Mouse (Mus musculus): Measurements from ENCODE around the gene Sh3pxd2a. TPM values are rescaled to one million over a fixed set of nuclear protein-coding genes. Genes with fewer than 3 reads are reported as not detected.

Sh3pxd2a gene
- total and polyA plus RNA-seq, 3 experiments = 36.1 to 53.2 (median 52.3) TPM

DNA sequence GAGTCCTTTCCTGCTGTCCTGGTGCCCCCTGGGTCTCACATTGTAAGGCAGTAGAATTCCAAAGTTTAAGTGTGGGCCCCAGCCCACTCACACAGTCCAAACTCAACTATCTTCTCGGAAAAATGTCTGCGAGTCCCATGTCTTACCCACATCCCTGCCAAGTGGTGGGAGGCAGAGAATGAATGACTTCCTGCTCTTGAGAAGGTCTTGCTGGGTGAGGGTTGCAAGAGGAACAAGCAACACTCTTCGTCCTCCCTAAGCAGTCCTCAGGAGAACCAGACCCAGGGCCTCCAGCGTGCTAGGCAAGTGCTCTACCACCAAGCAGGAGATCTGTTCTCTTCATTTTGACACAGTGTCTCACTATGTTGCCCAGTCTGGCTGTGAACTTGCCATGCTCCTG, 222.0 kb downstream of the Sh3pxd2a start:
- intact Hi-C loops (cut with DNase I) = no loop called here

GRCm38 (mm10) chr19:47240957-47241356, 223.2 kb downstream of the Sh3pxd2a start:
- H3K4me1 ChIP-seq (ENCODE audit: control insufficient read depth, insufficient read depth, low read length) = no peaks in the 10 kb centered on the region
- intact Hi-C loops (cut with DNase I) = no loop called here
- TF ChIP-seq EP300 (IDR thresholded peaks at IDR 0.05; ENCODE audit: insufficient read depth, low read depth, low read length) (no peak), POLR2A (IDR thresholded peaks at IDR 0.05; ENCODE audit: insufficient read depth, low read depth, low read length) (no peak), CTCF (IDR thresholded peaks at IDR 0.05) (no peak)
- no peak for DNase-seq
- H3K9ac ChIP-seq (ENCODE audit: low read depth, low read length) = no peak overlapping the region
- H3K27ac ChIP-seq = no peak overlapping the region
- H3K36me3 ChIP-seq (ENCODE audit: control insufficient read depth, insufficient read depth, low read length) = no peaks in the 10 kb centered on the region
- no peaks in the 10 kb centered on the region for H3K27me3 ChIP-seq (ENCODE audit: control insufficient read depth, insufficient read depth, low read length)
- 58% methylated on average over 7 of the region's 7 CpGs for WGBS
- no peaks in the 10 kb centered on the region for H3K79me2 ChIP-seq (replicated peaks; ENCODE audit: control insufficient read depth, insufficient read depth, low read length)
- H3K4me3 ChIP-seq = no peak overlapping the region

More for the DNA sequence above, 222.0 kb downstream of the Sh3pxd2a start:
- no peak for TF ChIP-seq CTCF (IDR thresholded peaks at IDR 0.05)
- TF ChIP-seq EP300 (IDR thresholded peaks at IDR 0.05; ENCODE audit: insufficient read depth, low read depth, low read length) = no peak
- TF ChIP-seq POLR2A (IDR thresholded peaks at IDR 0.05; ENCODE audit: insufficient read depth, low read depth, low read length) = no peak
- no peak overlapping the region for H3K27ac ChIP-seq
- no peaks in the 10 kb centered on the region for H3K79me2 ChIP-seq (replicated peaks; ENCODE audit: control insufficient read depth, insufficient read depth, low read length)
- no peaks in the 10 kb centered on the region for H3K27me3 ChIP-seq (ENCODE audit: control insufficient read depth, insufficient read depth, low read length)
- DNase-seq = no peak
- H3K4me3 ChIP-seq = no peak overlapping the region
- H3K4me1 ChIP-seq (ENCODE audit: control insufficient read depth, insufficient read depth, low read length) = no peaks in the 10 kb centered on the region
- 62% methylated on average over 4 of the region's 4 CpGs for WGBS
- no peak overlapping the region for H3K9ac ChIP-seq (ENCODE audit: low read depth, low read length)
- H3K36me3 ChIP-seq (ENCODE audit: control insufficient read depth, insufficient read depth, low read length) = no peaks in the 10 kb centered on the region

DNA sequence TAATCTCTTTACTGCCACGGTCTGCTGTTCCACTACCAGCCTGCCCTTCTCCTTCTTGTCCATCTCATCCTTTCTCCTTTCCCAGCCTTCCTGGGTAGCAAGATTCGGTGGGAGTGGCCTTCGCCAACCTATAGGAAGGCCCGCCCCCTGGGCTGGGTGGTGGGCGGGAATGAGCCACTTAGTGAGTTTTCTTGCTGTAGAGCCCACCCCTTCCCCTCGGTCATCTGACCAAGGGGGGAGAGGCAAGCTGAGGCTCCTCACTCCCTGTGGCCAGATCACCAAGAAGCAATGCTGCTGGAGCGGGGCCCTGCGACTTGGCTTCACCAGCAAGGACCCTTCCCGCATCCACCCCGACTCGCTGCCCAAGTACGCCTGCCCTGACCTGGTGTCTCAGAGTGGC, 224.1 kb downstream of the Sh3pxd2a start:
- Histone ChIP-seq H3K4me1 (ENCODE audit: control insufficient read depth, insufficient read depth, low read length) (no peaks in the 10 kb centered on the region), H3K27ac (no peak overlapping the region), H3K9ac (ENCODE audit: low read depth, low read length) (no peak overlapping the region), H3K79me2 (replicated peaks; ENCODE audit: control insufficient read depth, insufficient read depth, low read length) (no peaks in the 10 kb centered on the region), H3K36me3 (ENCODE audit: control insufficient read depth, insufficient read depth, low read length) (no peaks in the 10 kb centered on the region), H3K27me3 (ENCODE audit: control insufficient read depth, insufficient read depth, low read length) (no peaks in the 10 kb centered on the region), H3K4me3 (no peak overlapping the region)
- TF ChIP-seq CTCF (IDR thresholded peaks at IDR 0.05) (no peak), POLR2A (IDR thresholded peaks at IDR 0.05; ENCODE audit: insufficient read depth, low read depth, low read length) (no peak), EP300 (IDR thresholded peaks at IDR 0.05; ENCODE audit: insufficient read depth, low read depth, low read length) (no peak)
- intact Hi-C loops (cut with DNase I) = no loop called here
- 26% methylated on average over 12 of the region's 12 CpGs for WGBS
- no peak for DNase-seq

GRCm38 (mm10) chr19:47233087-47233486, 231.1 kb downstream of the Sh3pxd2a start:
- 89% methylated on average over 3 of the region's 3 CpGs for WGBS
- Histone ChIP-seq H3K27me3 (ENCODE audit: control insufficient read depth, insufficient read depth, low read length) (no peaks in the 10 kb centered on the region), H3K27ac (no peak overlapping the region), H3K36me3 (ENCODE audit: control insufficient read depth, insufficient read depth, low read length) (no peaks in the 10 kb centered on the region), H3K4me3 (no peak overlapping the region), H3K79me2 (replicated peaks; ENCODE audit: control insufficient read depth, insufficient read depth, low read length) (no peaks in the 10 kb centered on the region), H3K4me1 (ENCODE audit: control insufficient read depth, insufficient read depth, low read length) (peaks cover 5% of the 10 kb centered on the region), H3K9ac (ENCODE audit: low read depth, low read length) (no peak overlapping the region)
- TF ChIP-seq CTCF (IDR thresholded peaks at IDR 0.05) = no peak
- no peak for TF ChIP-seq POLR2A (IDR thresholded peaks at IDR 0.05; ENCODE audit: insufficient read depth, low read depth, low read length)
- TF ChIP-seq EP300 (IDR thresholded peaks at IDR 0.05; ENCODE audit: insufficient read depth, low read depth, low read length) = no peak
- intact Hi-C loops (cut with DNase I) = no loop called here
- no peak for DNase-seq

DNA sequence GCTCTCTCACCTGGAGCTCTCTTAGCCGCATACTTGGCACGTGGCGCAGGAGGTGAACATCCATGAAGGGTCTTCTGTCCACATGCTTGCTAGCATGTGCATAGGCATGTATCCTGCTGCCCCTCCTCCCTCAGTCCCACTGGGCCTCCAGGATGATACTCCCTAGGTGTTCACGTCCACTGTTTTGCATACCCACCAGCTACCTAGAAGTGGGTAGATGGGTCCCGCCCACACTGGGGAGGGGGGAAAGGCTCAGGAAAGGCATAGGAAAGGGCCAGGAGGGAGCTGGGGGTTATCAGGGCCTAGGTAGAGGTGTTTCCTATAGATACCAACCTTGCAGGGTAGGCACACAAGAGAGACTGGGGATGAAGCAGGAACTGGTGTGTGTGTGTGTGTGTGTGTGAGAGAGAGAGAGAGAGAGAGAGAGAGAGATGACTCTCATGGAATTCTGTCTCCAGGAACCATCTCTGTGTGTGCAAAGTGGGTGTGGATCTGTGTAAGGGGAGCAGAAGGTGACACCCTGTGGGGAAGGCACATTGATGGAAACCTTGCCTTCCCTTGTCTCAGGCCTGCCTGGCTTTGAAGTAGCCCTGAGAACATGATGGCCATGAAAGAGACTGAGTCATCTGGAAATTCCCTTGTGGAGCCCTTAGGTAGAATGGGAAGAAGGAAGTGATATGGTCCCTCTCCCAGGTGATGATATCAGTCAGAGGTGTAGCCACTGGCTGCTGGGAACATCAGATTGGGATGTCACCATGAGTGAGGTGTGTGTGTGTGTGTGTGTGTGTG, 231.9 kb downstream of the Sh3pxd2a start:
- H3K27me3 ChIP-seq (ENCODE audit: control insufficient read depth, insufficient read depth, low read length) = no peaks in the 10 kb centered on the region
- WGBS = 89% methylated on average over 5 of the region's 5 CpGs
- H3K4me3 ChIP-seq = no peak overlapping the region
- DNase-seq = no peak
- intact Hi-C loops (cut with DNase I) = no loop called here
- H3K36me3 ChIP-seq (ENCODE audit: control insufficient read depth, insufficient read depth, low read length) = no peaks in the 10 kb centered on the region
- H3K4me1 ChIP-seq (ENCODE audit: control insufficient read depth, insufficient read depth, low read length) = peaks cover 5% of the 10 kb centered on the region
- H3K27ac ChIP-seq = no peak overlapping the region
- no peak overlapping the region for H3K9ac ChIP-seq (ENCODE audit: low read depth, low read length)
- TF ChIP-seq POLR2A (IDR thresholded peaks at IDR 0.05; ENCODE audit: insufficient read depth, low read depth, low read length) = no peak
- TF ChIP-seq EP300 (IDR thresholded peaks at IDR 0.05; ENCODE audit: insufficient read depth, low read depth, low read length) = no peak
- no peak for TF ChIP-seq CTCF (IDR thresholded peaks at IDR 0.05)
- no peaks in the 10 kb centered on the region for H3K79me2 ChIP-seq (replicated peaks; ENCODE audit: control insufficient read depth, insufficient read depth, low read length)

DNA sequence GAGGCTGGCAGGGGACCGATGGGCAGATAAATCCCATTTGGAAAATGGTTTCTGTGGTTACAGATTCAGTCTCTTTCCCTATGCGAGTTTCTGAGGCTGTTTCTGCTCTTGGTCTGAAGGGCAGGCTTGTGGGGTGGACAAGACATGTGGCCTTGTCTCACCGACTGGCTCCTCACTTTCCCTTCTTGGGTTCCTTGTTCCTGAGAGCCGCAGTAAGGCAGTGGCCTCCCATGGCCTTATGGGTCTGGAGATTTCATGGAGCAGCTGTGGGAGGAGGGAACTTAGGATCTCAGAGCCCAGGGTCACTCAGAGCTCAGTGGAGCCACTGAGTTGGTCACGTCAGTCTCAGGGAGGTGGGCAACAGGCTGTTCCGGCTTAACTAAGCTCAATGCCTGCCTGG, 232.8 kb downstream of the Sh3pxd2a start:
- Histone ChIP-seq H3K4me3 (no peak overlapping the region), H3K4me1 (ENCODE audit: control insufficient read depth, insufficient read depth, low read length) (peaks cover 5% of the 10 kb centered on the region), H3K79me2 (replicated peaks; ENCODE audit: control insufficient read depth, insufficient read depth, low read length) (no peaks in the 10 kb centered on the region), H3K27me3 (ENCODE audit: control insufficient read depth, insufficient read depth, low read length) (no peaks in the 10 kb centered on the region), H3K36me3 (ENCODE audit: control insufficient read depth, insufficient read depth, low read length) (no peaks in the 10 kb centered on the region), H3K27ac (no peak overlapping the region), H3K9ac (ENCODE audit: low read depth, low read length) (no peak overlapping the region)
- intact Hi-C loops (cut with DNase I) = no loop called here
- TF ChIP-seq EP300 (IDR thresholded peaks at IDR 0.05; ENCODE audit: insufficient read depth, low read depth, low read length) (no peak), POLR2A (IDR thresholded peaks at IDR 0.05; ENCODE audit: insufficient read depth, low read depth, low read length) (no peak), CTCF (IDR thresholded peaks at IDR 0.05) (no peak)
- WGBS = 91% methylated on average over 6 of the region's 6 CpGs
- DNase-seq = no peak

All from heart, adult 2 months (tissue).